Mouse (Mus musculus) right cerebral cortex, postnatal 36 days (tissue): ENCODE results near the gene Prkcsh.
A peak's percentile ranks its signal among the peaks of the same experiment; 100 is the strongest.

ENCODE experiments used
- DNase-seq, 2 experiments: peaks; one replicate each; pipeline ENCODE4 v3.0.0; 2022; ENCODE audit warnings: low spot score in 2 of 2, mixed read lengths in 1 of 2

Prkcsh gene

DNA sequence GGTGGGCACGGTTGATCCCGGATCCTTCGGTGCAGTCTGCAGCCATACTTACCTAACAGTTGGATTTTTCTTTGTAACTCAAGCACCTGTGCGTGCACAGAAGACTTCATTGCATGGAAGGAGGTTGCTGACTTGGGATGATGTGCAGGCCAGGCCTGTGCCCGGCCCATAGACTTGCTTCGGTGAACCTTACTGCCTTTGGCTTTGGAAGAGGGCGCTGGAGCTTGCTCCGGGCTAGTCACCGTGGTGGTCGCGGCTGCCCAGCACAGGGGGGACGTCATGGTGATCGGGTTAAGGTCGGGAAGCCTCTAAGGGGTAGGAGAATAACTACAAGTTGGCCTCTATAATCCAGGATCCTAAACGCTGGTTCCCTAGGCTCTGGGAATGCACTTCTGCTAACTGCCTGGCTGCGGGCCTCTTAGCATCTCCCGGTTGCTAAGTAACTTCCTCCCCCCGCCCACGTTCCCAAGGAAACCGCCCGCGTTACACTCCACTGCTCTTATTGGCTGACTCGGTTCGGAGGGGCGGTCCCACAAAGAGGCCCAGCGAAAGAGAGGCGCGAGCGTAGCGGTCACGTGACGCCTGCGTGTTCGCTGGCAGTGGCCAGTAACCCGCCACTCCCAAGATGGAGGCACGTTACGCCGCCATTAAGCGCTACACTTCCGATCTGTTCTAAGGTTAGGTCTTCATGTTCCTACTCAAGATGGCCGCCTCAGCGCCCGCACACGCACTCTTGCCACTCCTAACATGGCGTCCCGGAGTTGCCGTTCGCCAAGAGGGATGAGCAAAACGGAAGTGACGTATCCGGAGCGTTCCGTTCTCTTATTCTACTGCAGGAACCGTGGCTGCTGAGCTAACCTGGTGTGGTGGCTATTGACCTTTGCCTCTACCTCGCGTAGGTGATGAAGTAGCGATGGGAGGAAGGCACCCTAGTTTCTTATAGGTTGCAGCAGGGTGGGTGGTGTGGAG, at the start of gene Prkcsh, which contains the start of gene Ccdc151:
TSS of gene Prkcsh (plus strand) at position 613 of the 969 bp plus-strand sequence.
TSS of gene Ccdc151 (minus strand) at position 441 of the 969 bp plus-strand sequence.
- peak; percentile 100 for DNase-seq

- peak; percentile 63 to 82 for DNase-seq
Measured at GRCm38 (mm10) chr9:21953600-21953999, 49.0 kb upstream of the Prkcsh start.

GRCm38 (mm10) chr9:21954635-21955034, 48.0 kb upstream of the Prkcsh start:
- DNase-seq: no peak

DNA sequence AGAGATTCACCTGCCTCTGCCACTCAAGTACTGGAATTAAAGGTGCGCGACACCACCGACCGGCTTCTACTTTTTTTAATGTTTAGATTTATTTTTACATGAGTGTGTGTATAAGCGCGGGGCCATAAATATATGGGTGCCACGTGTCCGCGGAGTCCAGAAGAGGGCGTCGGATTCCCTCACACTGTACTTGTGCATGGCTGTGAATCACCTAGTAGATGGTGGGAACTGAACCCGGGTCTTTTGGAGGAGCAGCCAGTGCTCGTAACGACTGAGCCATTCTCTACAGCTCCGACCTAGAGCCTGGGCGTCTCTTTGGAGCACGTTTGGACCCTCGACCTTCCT, 47.4 kb upstream of the Prkcsh start:
- DNase-seq: no peak

DNA sequence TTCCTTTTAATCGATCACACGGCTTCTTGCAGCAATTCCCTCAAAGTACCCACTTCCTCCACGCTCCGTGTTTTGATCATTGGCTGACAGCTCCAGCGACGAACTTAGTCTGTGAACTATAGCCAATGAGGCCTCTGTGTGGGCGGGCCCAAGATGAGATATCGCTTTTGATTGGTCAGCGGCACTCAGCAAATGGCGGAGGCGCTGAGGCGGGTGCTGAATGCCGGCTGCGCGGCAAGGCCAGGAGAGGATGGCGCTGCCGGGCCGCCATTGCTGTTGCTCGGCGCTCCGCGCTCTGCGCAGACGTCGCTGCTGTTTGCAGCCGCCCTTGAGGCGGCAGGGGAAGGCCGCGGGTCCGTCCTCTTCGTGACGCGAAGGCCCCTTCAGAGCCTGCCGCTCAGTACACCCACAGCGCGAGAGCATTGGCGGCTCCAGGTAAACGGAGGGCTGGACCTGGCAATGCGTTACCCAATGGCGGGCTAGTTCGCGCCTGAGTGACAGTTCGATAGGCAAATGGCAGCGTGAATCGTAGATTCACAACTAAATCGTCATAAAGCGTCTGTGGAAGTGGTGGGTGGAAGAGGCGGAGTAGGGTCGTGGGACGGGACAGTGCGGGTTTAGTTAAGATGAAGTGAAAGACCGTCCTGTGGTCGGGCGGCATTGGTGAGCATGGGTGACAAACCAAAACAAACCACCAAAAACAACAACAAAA, 46.9 kb upstream of the Prkcsh start, which contains the start of gene Swsap1:
TSS of gene Swsap1 (plus strand) at position 186 of the 712 bp plus-strand sequence.
- peak; percentile 99 for DNase-seq

- DNase-seq: no peak
Measured at GRCm38 (mm10) chr9:21958372-21958771, 44.2 kb upstream of the Prkcsh start.

DNA sequence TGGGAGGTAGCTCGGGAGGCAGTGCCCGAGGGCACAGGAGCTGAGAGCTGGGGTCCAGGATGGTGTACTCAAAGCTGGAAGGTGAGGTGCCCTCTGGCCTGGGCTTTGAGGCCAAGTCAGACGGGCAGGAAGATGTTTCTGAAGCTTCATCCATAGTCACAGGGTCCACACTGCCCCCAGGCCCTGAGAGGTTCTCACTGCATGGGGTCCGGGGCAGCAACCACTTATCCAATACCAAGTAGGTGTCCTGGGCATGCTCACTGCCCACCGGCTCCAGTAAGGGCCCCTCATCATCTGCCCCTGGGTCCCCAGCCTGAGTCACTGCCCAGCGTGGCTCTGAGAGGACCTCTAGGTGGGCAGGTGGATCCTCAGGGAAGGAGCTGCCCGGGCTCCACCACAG, 43.4 kb upstream of the Prkcsh start:
- DNase-seq: no peak

GRCm38 (mm10) chr9:21960135-21960534, 42.5 kb upstream of the Prkcsh start:
- DNase-seq: no peak

- DNase-seq: no peak
Measured at GRCm38 (mm10) chr9:21960558-21961208, 41.9 kb upstream of the Prkcsh start.

GRCm38 (mm10) chr9:21961366-21961980, 41.1 kb upstream of the Prkcsh start:
- DNase-seq: no peak

- DNase-seq: no peak
Measured at GRCm38 (mm10) chr9:21962010-21962409, 40.6 kb upstream of the Prkcsh start.

GRCm38 (mm10) chr9:21962416-21963059, 40.1 kb upstream of the Prkcsh start:
- peak; percentile 70 to 84 for DNase-seq

GRCm38 (mm10) chr9:21963417-21963816, 39.2 kb upstream of the Prkcsh start, which contains the start of gene Epor:
Gene Epor, minus strand, starts transcription at chr9:21963506.
- DNase-seq: no peak

- DNase-seq: no peak
Measured at GRCm38 (mm10) chr9:21968883-21969282, 33.7 kb upstream of the Prkcsh start.

GRCm38 (mm10) chr9:21969304-21969703, 33.3 kb upstream of the Prkcsh start:
- no peak for DNase-seq

- DNase-seq: no peak
Measured at GRCm38 (mm10) chr9:21976626-21977175, 25.9 kb upstream of the Prkcsh start.

- no peak for DNase-seq
Measured at GRCm38 (mm10) chr9:21977331-21977730, 25.3 kb upstream of the Prkcsh start.

DNA sequence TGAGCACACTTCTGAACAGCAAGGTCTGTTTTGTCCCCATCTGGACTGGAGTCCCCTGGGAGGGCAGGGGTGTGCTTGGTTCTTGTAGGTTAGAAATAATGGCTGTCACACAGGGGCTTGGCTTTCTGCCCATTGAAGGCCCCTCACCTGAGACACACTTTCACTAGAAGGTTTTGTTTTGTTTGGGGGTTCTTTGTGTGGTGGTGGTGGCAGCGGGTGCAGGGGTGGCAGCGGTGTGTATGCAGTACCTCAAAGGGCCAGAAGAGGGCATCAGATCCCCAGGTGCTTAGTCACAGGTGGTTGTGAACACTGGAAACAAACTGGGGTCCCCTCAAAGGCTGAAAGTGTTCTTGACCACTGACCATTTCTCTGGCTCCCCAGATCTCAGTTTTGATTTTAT, 24.6 kb upstream of the Prkcsh start:
- DNase-seq: no peak

- no peak for DNase-seq
Measured at GRCm38 (mm10) chr9:21978398-21979128, 24.0 kb upstream of the Prkcsh start.

DNA sequence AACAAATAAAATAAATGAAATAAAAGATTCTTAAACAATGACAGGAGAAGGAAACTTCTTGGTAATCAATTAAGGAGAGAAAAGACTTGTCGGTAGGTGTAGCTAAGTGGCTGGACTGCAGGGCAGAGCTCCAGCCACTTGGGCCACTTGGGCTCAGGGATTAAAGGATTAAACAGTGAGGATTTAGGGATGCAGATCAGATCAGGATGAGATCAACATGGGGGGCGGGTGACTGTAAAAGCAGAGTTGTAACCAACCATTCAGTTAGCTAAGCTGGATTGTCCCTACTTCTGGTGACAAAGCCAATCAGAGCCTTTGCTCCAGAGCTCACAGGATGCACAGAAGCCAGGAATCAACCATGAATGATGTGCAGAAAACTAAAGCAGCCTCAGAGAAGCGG, 18.7 kb upstream of the Prkcsh start:
- no peak for DNase-seq
